Mouse (Mus musculus) G1E (cell line): ENCODE data around the gene Pde8b.

ENCODE experiments used
- CTCF ChIP-seq: IDR thresholded peaks from 2 replicates; pipeline ENCODE4 v1.5.1; 2012; ENCODE audit warnings: low read depth, low read length, inconsistent platforms, mixed read lengths
- GATA1 ChIP-seq: IDR thresholded peaks from 2 replicates; pipeline ENCODE4 v1.6.1; 2012; ENCODE audit warnings: borderline replicate concordance, low read length, inconsistent platforms, mixed read lengths
- GATA2 ChIP-seq: IDR thresholded peaks from 2 replicates; pipeline ENCODE4 v1.6.1; 2012; ENCODE audit warnings: low read depth, low read length, inconsistent platforms, borderline replicate concordance
- POLR2AphosphoS5 ChIP-seq: IDR thresholded peaks from 2 replicates; pipeline ENCODE4 v1.6.1; 2012; ENCODE audit warnings: low read depth, low read length, inconsistent platforms; ENCODE audit not compliant: insufficient replicate concordance
- TAL1 ChIP-seq: conservative IDR thresholded peaks from 2 replicates; pipeline ENCODE4 v1.6.1; 2012; ENCODE audit warnings: low read depth, low read length, inconsistent platforms, mixed read lengths

DNA sequence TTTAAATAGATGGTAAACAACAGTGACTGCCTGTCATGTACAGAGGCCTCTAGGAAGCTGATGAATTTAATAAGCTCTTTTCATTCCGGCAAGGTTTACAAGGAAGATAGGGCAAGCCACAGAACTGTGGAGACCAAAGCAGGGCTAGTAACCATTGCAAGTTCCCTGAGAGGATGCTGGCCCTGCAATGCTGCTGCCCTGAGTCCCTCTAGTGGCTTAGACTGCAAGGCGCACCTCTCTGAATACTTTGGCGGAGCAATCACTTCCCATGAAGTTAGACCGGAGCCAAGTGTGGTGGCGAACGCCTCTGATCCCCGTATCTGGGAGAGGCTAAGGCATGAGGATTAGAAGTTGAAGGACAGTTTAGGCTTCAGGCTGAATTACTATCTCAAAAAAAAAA lies 36.9 kb upstream of the Pde8b start:
- TF ChIP-seq CTCF (no peak), TAL1 (no peak), POLR2AphosphoS5 (no peak), GATA2 (no peak), GATA1 (no peak)
